In genomic region chr6:31664495-31664894, GRCm38 (mm10) we compare ENCODE assay signal across 8 mouse cellular contexts.
DNase-seq lines count a peak whose midpoint lies in the region; ATAC-seq lines count a peak whose summit lies in the region.

No protein-coding gene starts in this region.

- no peaks in the 10 kb centered on the region for H3K4me1 ChIP-seq in forebrain, embryonic 15.5 days
- H3K4me1 ChIP-seq in hindbrain, embryonic 15.5 days (replicated peaks), result 0 out of 2 replicates have a peak, but pooled peaks cover 7% of the 10 kb centered on the region

- WGBS in forebrain, embryonic 15.5 days, result 17% methylated on average over 7 of the region's 7 CpGs
- WGBS in hindbrain, embryonic 15.5 days, result 19% methylated on average over 7 of the region's 7 CpGs

- H3K4me3 ChIP-seq in forebrain, embryonic 15.5 days, result no peak overlapping the region
- H3K4me3 ChIP-seq in hindbrain, embryonic 15.5 days, result no peak overlapping the region

- H3K36me3 ChIP-seq in forebrain, embryonic 15.5 days, result no peaks in the 10 kb centered on the region
- no peaks in the 10 kb centered on the region for H3K36me3 ChIP-seq in hindbrain, embryonic 15.5 days

- H3K9me3 ChIP-seq in forebrain, embryonic 15.5 days, result no peaks in the 10 kb centered on the region
- H3K9me3 ChIP-seq in hindbrain, embryonic 15.5 days, result no peaks in the 10 kb centered on the region

- no peak overlapping the region for H3K4me2 ChIP-seq in forebrain, embryonic 15.5 days (replicated peaks)
- no peak overlapping the region for H3K4me2 ChIP-seq in hindbrain, embryonic 15.5 days

- no peaks in the 10 kb centered on the region for H3K27me3 ChIP-seq in forebrain, embryonic 15.5 days
- H3K27me3 ChIP-seq in hindbrain, embryonic 15.5 days, result no peaks in the 10 kb centered on the region; the same call in 1 of the 2 replicates

- no peak overlapping the region for H3K9ac ChIP-seq in forebrain, embryonic 15.5 days (replicated peaks)
- H3K9ac ChIP-seq in hindbrain, embryonic 15.5 days, result no peak overlapping the region

- peak; percentile 76 for ATAC-seq in cerebellum, adult (ENCODE audit: insufficient number of reproducible peaks, low FRiP score, low TSS enrichment)
- peak; percentile 82 for ATAC-seq in forebrain, embryonic 15.5 days (replicated peaks)
- peak; percentile 67 for ATAC-seq in hindbrain, embryonic 15.5 days (ENCODE audit: low FRiP score, low read depth)

- peak; percentile 38 for DNase-seq in Muller cell, postnatal 12 days (ENCODE audit: inconsistent ontology term)
- DNase-seq in layer of hippocampus, postnatal 25 days (ENCODE audit: extremely low spot score in 1 of 2, low spot score in 1 of 2), result peak; percentile 76 to 88
- peak; percentile 53 for DNase-seq in lung, postnatal 25 days (ENCODE audit: low spot score)
- DNase-seq in retina, postnatal 1 day, result peak; percentile 78
- DNase-seq in urinary bladder, adult 2 months (ENCODE audit: low spot score), result peak; percentile 37

- H3K27ac ChIP-seq in forebrain, embryonic 15.5 days (replicated peaks), result no peak overlapping the region
- H3K27ac ChIP-seq in hindbrain, embryonic 15.5 days (replicated peaks), result no peak overlapping the region
